Mouse (Mus musculus) heart, adult 9 months (tissue): ENCODE data around the gene Rrn3.
"Not testable (repeated sequence)": the region's sequence is repeated elsewhere in the genome, so short reads cannot be mapped to it uniquely, and the experiment has no call there.

ENCODE experiments used
- DNase-seq, 2 experiments: peaks; one replicate each; pipeline ENCODE4 v3.0.0; 2022; ENCODE audit warnings: low spot score in 2 of 2

Gene Rrn3

GRCm38 (mm10) chr16:13780353-13781036 lies at the start of gene Rrn3:
TSS of gene Rrn3 (plus strand) at chr16:13780708.
- peak; percentile 90 to 92 for DNase-seq

GRCm38 (mm10) chr16:13732786-13733185 lies 47.7 kb upstream of the Rrn3 start:
- DNase-seq: no peak

DNA sequence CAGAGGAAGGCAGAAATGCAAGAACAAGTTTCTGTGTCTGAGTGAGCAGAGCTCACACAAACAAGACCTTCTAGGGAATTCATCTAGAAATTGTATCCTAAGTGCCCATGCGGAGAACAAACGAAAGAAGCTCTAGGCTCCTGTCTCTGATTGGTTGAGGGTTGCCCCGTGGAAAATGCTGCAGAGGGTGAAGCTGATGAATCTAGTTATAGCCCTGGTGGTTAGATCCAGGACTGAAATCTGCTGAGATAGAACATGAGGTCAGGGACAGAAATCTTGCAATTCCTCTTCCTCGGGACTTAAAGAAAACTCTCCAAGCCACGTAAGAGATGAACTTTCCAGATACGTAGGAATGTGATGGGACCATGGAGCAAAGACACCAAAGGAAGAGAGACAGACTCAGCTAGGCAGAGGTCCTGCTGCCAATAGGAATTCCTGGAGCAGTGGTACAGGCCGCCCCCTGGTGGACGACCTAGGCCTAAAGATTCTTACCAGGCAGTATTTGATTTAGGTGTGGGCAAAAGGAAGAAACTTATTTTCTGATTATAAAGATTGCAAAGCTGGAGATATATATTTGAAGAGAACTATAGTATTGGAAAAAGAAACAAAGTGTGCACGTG lies 46.9 kb upstream of the Rrn3 start:
- DNase-seq: peak; percentile 15 to 28

- DNase-seq: no peak
These were observed 44.5 kb upstream of the Rrn3 start for GRCm38 (mm10) chr16:13735977-13736376.

GRCm38 (mm10) chr16:13739044-13739443 lies 41.5 kb upstream of the Rrn3 start:
- not testable (repeated sequence) for DNase-seq

- DNase-seq: no peak
These were observed 39.7 kb upstream of the Rrn3 start for GRCm38 (mm10) chr16:13740844-13741243.

DNA sequence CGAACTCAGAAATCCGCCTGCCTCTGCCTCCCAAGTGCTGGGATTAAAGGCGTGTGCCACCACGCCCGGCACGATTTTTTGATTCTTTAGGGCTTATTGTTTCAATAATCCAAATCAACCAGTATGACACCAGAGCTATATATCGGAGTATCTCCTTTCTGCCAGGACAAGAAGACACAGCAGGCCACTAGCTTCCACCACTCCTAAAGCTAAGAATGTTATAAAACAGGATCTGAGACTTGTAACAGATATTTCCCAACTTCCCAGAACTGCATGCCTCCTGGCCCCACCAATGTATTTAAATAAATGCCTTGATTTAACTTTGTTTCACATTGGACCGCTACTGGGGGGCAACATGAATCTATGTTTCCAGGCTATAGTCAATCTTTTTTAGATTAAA lies 32.8 kb upstream of the Rrn3 start:
- no peak for DNase-seq

- DNase-seq: no peak
These were observed 32.4 kb upstream of the Rrn3 start for GRCm38 (mm10) chr16:13748124-13748523.

DNA sequence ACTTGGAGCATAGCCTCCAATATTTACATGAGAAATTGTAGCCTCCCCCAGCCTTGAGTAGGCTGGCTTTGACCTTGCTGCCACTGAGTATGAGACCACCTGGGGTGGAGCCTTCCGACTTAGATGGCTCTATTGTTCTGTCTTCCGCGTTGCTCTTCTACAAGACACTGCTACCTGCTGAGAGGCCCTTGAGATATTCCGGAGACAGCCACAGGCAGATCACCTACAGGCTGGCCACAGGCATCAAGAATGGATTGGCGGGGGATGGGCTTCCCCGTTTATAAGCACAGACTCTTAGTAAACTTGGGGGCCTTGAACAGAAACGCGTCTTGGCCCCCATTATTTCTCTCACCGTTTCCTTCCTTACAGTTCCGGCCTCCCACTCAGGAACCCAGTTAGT lies 31.7 kb upstream of the Rrn3 start:
- not testable (repeated sequence) for DNase-seq

DNA sequence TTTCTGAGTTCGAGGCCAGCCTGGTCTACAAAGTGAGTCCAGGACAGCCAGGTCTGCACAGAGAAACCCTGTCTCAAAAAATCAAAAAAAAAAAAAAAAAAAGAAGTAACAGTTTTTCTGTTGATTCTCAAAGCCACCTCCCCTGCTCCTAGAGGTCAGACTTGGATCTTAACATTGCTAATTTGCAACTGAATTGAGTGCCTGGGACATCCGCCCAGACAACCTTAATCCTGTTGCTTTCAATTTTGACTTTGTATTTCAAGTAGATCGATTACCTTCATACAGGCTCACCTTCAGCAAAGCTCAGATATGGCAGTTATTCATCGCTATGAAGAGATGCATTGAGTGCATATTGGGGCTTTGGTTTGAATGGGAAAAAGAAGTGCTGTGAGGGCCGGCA lies 31.2 kb upstream of the Rrn3 start:
- DNase-seq: no peak

- no peak for DNase-seq
These were observed 30.5 kb upstream of the Rrn3 start for GRCm38 (mm10) chr16:13749981-13750380.

DNA sequence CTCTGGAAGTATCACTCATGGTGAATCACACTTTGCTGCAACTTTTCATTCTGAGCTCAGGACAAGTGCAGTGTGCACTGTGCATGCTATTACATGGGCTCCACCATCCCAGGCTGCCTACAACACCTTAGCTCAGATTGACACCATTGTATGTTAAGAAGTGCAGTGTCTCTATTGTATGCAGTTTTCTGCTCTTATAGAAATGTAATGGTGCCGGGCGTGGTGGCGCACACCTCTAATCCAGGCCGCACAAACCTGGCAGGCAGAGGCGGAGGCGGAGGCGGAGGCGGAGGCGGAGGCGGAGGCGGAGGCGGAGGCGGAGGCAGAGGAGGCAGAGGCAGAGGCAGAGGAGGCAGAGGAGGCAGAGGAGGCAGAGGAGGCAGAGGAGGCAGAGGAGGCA lies 29.9 kb upstream of the Rrn3 start:
- no peak for DNase-seq

DNA sequence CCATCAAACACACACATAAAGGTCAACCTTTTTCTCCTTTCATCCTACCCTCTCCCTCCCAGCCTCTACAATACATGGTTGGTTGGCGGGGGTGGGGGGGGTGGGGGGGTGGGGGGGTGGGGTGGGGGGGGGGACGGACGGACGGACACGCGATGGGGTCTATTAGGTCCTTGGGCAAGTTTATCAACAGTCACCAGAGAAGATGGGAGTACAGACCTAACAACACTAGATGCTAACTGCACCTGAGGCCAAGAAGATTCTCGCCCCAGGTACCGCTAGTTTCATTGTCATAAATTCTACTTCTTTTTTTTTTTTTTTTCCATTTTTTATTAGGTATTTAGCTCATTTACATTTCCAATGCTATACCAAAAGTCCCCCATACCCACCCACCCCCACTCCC lies 26.5 kb upstream of the Rrn3 start:
- DNase-seq: no peak

- peak; percentile 94 to 95 for DNase-seq
These were observed 25.9 kb upstream of the Rrn3 start for GRCm38 (mm10) chr16:13754400-13755190.

DNA sequence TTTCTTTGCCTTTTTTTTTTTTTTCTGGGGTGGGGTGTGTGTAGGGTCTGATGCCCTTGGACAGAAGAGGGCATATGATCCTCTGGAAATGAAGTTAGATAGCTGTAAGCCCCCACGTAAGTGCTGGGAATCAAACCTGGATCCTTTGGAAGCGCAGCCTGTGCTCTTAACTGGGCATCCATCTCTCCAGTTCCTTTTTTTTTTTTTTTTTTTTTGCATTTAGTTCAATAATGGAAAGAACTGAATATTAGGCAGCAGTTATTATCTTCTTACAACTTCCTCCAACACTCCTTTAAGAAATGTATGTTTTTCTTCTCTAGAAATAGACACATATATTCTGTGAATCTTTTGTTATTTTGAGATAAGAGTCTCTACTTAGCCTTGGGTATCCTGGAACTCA lies 22.7 kb upstream of the Rrn3 start:
- DNase-seq: no peak

- DNase-seq: not testable (repeated sequence)
These were observed 17.7 kb upstream of the Rrn3 start for GRCm38 (mm10) chr16:13762807-13763206.

DNA sequence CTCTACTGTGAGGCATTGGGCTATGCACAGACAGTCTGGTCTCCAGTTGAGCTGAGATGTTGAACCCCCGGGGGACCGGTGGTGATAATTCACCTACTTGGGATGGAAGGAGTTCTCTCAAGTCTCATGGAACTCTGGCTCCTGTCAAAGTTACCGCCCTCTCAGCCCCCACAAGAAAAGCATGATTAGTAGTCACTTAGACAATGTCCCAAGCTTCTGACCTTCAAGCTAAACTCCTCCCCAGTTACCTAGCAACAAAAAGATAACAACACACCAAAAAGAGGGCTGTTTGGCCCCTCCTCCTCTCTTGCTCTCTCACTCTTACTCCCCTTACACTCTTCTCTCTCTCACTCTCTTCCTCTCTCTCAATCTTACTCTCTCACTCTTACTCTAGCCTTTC lies 16.0 kb upstream of the Rrn3 start:
- DNase-seq: no peak

GRCm38 (mm10) chr16:13766367-13766766 lies 14.1 kb upstream of the Rrn3 start:
- no peak for DNase-seq

DNA sequence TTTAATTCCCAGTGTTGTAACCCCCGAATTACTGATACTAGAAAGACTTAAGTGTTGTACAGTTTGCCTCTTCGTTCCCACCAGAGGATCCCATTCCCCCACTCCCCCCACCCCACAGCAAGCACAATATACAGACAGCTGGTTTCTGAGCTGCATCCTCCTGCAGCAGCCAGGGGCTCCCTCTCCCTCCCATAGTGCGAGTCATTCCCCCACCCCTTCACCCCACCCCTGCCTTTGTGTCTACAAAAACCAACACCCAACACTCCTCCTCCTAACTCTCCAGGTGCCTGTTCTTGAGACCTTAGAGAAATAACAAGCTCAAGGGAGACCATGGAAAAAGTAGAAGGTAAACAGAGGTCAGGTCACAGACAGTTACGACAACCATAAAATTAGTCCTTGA lies 8.9 kb upstream of the Rrn3 start:
- not testable (repeated sequence) for DNase-seq

DNA sequence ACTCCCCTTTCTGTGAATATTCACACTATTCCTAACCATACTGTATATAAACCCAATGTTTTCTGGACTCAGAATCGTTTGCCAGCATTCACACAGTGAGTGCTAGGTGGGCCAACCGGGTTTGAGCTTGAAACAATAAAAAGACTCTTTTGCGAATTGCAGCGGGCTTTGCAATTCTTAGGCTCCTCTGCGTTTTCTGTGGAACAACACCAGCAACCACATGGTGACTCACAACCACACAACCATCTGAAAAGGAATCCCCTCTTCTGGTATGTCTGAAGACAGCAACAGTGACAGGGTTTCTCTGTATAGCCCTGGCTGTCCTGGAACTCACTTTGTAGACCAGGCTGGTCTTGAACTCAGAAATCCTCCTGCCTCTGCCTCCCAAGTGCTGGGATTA lies 8.5 kb upstream of the Rrn3 start:
- DNase-seq: not testable (repeated sequence)

DNA sequence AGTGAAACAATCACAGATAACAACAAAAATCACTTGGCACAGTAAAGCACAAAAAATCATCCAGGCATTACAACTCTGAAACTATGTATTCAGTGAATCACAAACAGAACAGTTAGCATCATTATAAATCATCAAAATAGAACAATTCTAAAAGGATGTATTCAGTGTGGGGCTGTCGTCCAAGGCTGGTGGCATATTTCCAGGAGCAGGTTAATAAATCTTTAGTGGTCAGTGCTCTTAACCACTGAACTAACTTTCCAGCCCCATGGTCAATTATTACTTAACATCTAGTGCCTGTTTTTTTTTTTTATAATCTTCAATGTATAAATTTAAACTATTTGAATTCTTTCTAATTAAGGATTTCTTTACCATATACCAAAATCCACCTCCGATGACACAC lies 6.5 kb upstream of the Rrn3 start:
- DNase-seq: not testable (repeated sequence)

DNA sequence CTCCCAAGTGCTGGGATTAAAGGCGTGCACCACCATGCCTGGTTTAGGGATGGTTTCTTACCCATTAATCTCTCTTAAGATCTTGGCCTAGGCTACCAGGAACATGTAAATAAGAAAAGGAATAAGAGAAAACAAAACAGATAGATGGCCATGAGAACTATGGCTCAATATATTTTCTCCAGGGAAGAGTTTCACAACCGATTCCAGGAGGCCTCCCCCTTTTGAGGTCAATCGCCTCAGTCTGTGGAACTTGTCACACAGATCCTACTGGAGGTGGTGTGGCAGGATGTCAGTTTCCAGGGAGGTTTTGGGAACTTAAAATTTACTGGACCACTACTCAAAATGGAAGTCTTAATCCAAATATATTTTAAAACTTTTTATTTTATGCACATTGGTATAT lies 5.9 kb upstream of the Rrn3 start:
- not testable (repeated sequence) for DNase-seq

- DNase-seq: no peak
These were observed 708 bp downstream of the Rrn3 start for GRCm38 (mm10) chr16:13781216-13781615.
